Mouse (Mus musculus): ENCODE measurements around the gene Pfdn4.

- no peak for TF ChIP-seq POLR2A (IDR thresholded peaks at IDR 0.05; ENCODE audit: borderline replicate concordance, low read depth, low read length)
- no peak for TF ChIP-seq CTCF (IDR thresholded peaks at IDR 0.05; ENCODE audit: low read depth, low read length)
These were observed 38.0 kb downstream of the Pfdn4 start for GRCm38 (mm10) chr2:170534116-170534802.

Measured in bone marrow macrophage, adult 2 months (primary cell).